10 mouse cellular contexts compared by ENCODE assay signal in the genomic region with DNA sequence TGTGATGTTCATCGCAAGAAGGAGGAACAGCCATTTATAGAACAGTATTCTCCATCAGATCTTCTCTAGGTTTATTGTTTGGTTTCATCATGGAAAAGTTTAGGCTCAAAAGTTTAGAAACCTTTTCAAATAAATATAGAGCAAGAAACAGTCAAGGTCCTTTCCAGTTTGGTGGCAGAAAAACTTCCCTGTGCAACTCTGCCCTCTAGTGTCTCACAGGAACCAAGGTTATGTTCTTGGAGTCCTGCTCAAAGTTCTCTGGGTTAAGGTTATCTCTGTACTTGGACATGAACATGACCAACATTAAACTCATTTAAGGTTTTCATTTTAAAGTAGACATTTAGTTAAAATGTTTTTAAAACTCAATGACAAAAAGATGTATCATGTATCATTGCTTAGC. TPM values are rescaled to one million over a fixed set of nuclear protein-coding genes. Genes with fewer than 3 reads are reported as not detected.
DNase-seq lines count a peak whose midpoint lies in the region; ATAC-seq and TF ChIP-seq lines count a peak whose summit lies in the region.
"Had no signal": no experiment of that assay in that cellular context is flagged by ENCODE, and none has a peak within 500 bp of the region (broad histone marks: within the 10 kb centered on the region; RNA-seq: fewer than 3 reads in every experiment).

No protein-coding gene starts in this region.

- no peak overlapping the region for H3K4me2 ChIP-seq in hindbrain, postnatal 0 days (ENCODE audit: low read depth, low read length)

- no peak overlapping the region for H3K9ac ChIP-seq in hindbrain, postnatal 0 days (replicated peaks; ENCODE audit: low read length)

- H3K4me1 ChIP-seq in hindbrain, postnatal 0 days (ENCODE audit: insufficient read depth, low read length): no peaks in the 10 kb centered on the region

- peaks cover 55% of the 10 kb centered on the region for H3K27me3 ChIP-seq in Patski
- no peaks in the 10 kb centered on the region for H3K27me3 ChIP-seq in hindbrain, postnatal 0 days (ENCODE audit: insufficient read depth, low read length)

- peak; percentile 71 for TF ChIP-seq CTCF in Patski (IDR thresholded peaks at IDR 0.05)
- TF ChIP-seq CTCF in hindbrain, postnatal 0 days (IDR thresholded peaks at IDR 0.05; ENCODE audit: low read depth): peak; percentile 69

- no peak for ATAC-seq in Patski
- no peak for ATAC-seq in hindbrain, postnatal 0 days

- peak; percentile 57 to 60 for DNase-seq in cerebellum, postnatal 14 days
- DNase-seq in cerebellum, adult 9-10 months: no peak
- DNase-seq in left cerebral cortex, postnatal 14 days (ENCODE audit: low spot score in 2 of 2): peak; percentile 20 to 43
- no peak for DNase-seq in left cerebral cortex, postnatal 10 days (ENCODE audit: extremely low spot score in 1 of 2, low spot score in 2 of 2)
- peak; percentile 2 for DNase-seq in Patski (ENCODE audit: low read depth, low spot score)
- DNase-seq in hindbrain, postnatal 0 days (ENCODE audit: low spot score): peak; percentile 69
- DNase-seq in spleen, adult 12 weeks (ENCODE audit: low spot score): no peak
- DNase-seq in right cerebral cortex, postnatal 10 days (ENCODE audit: low spot score in 2 of 2): no peak

- in situ Hi-C loops in Patski (cut with MboI; ENCODE audit: low pct_unique_long_range_greater_than_20kb): loop anchor here (5.0 to 10.0 kb wide), 2 partner anchors 330 to 522 kb away; no protein-coding TSS in a partner anchor

- WGBS in hindbrain, postnatal 0 days: 90% methylated on average over 1 of the region's 1 CpGs

- H3K9me3 ChIP-seq in hindbrain, postnatal 0 days (ENCODE audit: low read length): no peaks in the 10 kb centered on the region

- no peak overlapping the region for H3K27ac ChIP-seq in hindbrain, postnatal 0 days

- CTCF ChIA-PET in Patski (lab: Charles Lee): interaction anchor here (1.1 to 1.5 kb wide), 4 partner anchors 326 to 521 kb away, joined by 3 to 11 read pairs (median 4); no protein-coding TSS in a partner anchor

- no peak overlapping the region for H3K4me3 ChIP-seq in hindbrain, postnatal 0 days (ENCODE audit: low read length)

- intact Hi-C loops in left cerebral cortex, postnatal 14 days (cut with DNase I): loop anchor here (1.0 kb wide), 1 partner anchor 332 kb away; no protein-coding TSS in a partner anchor
- intact Hi-C loops in left cerebral cortex, postnatal 10 days (cut with DNase I): loop anchor here (5.0 kb wide), 1 partner anchor 330 kb away; no protein-coding TSS in a partner anchor

- POLR2A ChIA-PET in Patski (lab: Charles Lee): no interaction called here

- H3K36me3 ChIP-seq in hindbrain, postnatal 0 days (ENCODE audit: insufficient read depth, low read length): no peaks in the 10 kb centered on the region

RNA-seq across cellular contexts. Expression of a gene that starts 18.3 kb away (rescaled TPM):
- 10 to 100 TPM; 10.2 to 10.7 TPM for total RNA-seq in left cerebral cortex, postnatal 14 days (2021)
- total RNA-seq in left cerebral cortex, postnatal 10 days (2021): 10 to 100 TPM; 12.4 to 13.5 TPM
- 0.09 TPM for polyA plus RNA-seq in Patski (2021)
- 8.2 and 11.5 TPM in 2 replicates for total RNA-seq in hindbrain, postnatal 0 days (2014; rRNA removed)
- polyA plus RNA-seq in hindbrain, postnatal 0 days (2015; fragmentation: Nextera tagmentation; extraction: Ambion mirVana): 8.7 and 9.7 TPM in 2 replicates
- total RNA-seq: heart, postnatal 36 days had no signal
- polyA plus RNA-seq: small intestine, adult 2 months had no signal

Comparison
In these comparisons a context has a peak if more than half of its experiments do, and no peak if none do; other contexts are left out.
1. DNase-seq: peak in cerebellum, postnatal 14 days (2 of 2), left cerebral cortex, postnatal 14 days (2 of 2), Patski (single experiment) and hindbrain, postnatal 0 days (single experiment); none in cerebellum, adult 9-10 months (single experiment), left cerebral cortex, postnatal 10 days (0 of 2), spleen, adult 12 weeks (single experiment) and right cerebral cortex, postnatal 10 days (0 of 2).